Mouse (Mus musculus) E14TG2a.4 (cell line): ENCODE measurements around the gene Tubg1.

Experiments
- CTCF ChIP-seq: conservative IDR thresholded peaks from 2 replicates; pipeline ENCODE4 v1.5.1; 2014; ENCODE audit warnings: low read length
- POU5F1 ChIP-seq: IDR thresholded peaks from 2 replicates; pipeline ENCODE4 v1.6.1; 2014; ENCODE audit warnings: low read length, borderline replicate concordance

- TF ChIP-seq CTCF (0 out of 2 replicates have a peak, but pooled peaks have one; percentile 11), POU5F1 (no peak)
Measured at GRCm38 (mm10) chr11:101173631-101174388, 54.1 kb downstream of the Tubg1 start.
